Mouse (Mus musculus) C2C12 (cell line): ENCODE measurements at regions not wholly inside any gene's neighbourhood (a gene's known extent, or its start where the extent isn't known, plus 50 kb on each side); places are given as distances from the start of the nearest gene placed in this dataset.

ENCODE experiments used
- CEBPB ChIP-seq: IDR thresholded peaks from one replicate; pipeline ENCODE4 v1.6.1; 2011; ENCODE audit warnings: low read depth, mild to moderate bottlenecking, control low read depth, moderate library complexity
- CTCF ChIP-seq: IDR thresholded peaks from one replicate; pipeline ENCODE4 v1.5.1; 2011; ENCODE audit not compliant: control insufficient read depth, insufficient read depth, insufficient read length
- FOSL1 ChIP-seq: IDR thresholded peaks from one replicate; pipeline ENCODE4 v1.8.0; 2011; ENCODE audit warnings: mild to moderate bottlenecking, low read length; ENCODE audit not compliant: poor library complexity, insufficient read depth, severe bottlenecking
- MAX ChIP-seq: IDR thresholded peaks from one replicate; pipeline ENCODE4 v1.6.1; 2011; ENCODE audit warnings: mild to moderate bottlenecking, control low read depth
- MYOD1 ChIP-seq: IDR thresholded peaks from one replicate; pipeline ENCODE4 v1.6.1; 2011; ENCODE audit warnings: low read depth; ENCODE audit not compliant: control insufficient read depth, insufficient read length
- MYOG ChIP-seq: IDR thresholded peaks from one replicate; pipeline ENCODE4 v1.6.1; 2011; ENCODE audit not compliant: control insufficient read depth, insufficient read length; ENCODE audit errors: extremely low read depth
- USF1 ChIP-seq: IDR thresholded peaks from one replicate; pipeline ENCODE4 v1.6.1; 2011; ENCODE audit warnings: low read depth, mild to moderate bottlenecking, control low read depth, moderate library complexity

- TF ChIP-seq CTCF (no peak), FOSL1 (peak; percentile 73), MYOG (no peak), USF1 (no peak), CEBPB (peak; percentile 18), MAX (no peak), MYOD1 (no peak)
These were observed 226.7 kb upstream of the Arx start for GRCm38 (mm10) chrX:93059533-93059932.
